Mouse (Mus musculus): ENCODE data around the gene Gas2.

GRCm38 (mm10) chr7:51914132-51914531 is 52.3 kb downstream of the Gas2 start:
- TF ChIP-seq EP300 (IDR thresholded peaks at IDR 0.05; ENCODE audit: insufficient read depth, low read depth, low read length) = no peak
- TF ChIP-seq POLR2A (IDR thresholded peaks at IDR 0.05; ENCODE audit: insufficient read depth, low read length) = no peak
- no peak for TF ChIP-seq CTCF (IDR thresholded peaks at IDR 0.05; ENCODE audit: low read depth, low read length)
